Mouse (Mus musculus) heart, adult 2 months (tissue): ENCODE measurements around the gene Porcn.

ENCODE experiments used
- EP300 ChIP-seq: fragments of 200-500 bp; IDR thresholded peaks from 2 replicates; pipeline ENCODE4 v1.6.1; 2011; ENCODE audit warnings: low read depth, low read length, control low read depth; ENCODE audit not compliant: insufficient read depth
- POLR2A ChIP-seq: fragments of 200-500 bp; IDR thresholded peaks from 2 replicates; pipeline ENCODE4 v1.6.1; 2011; ENCODE audit warnings: mild to moderate bottlenecking, low read depth, low read length, control low read depth; ENCODE audit not compliant: insufficient read depth

- TF ChIP-seq EP300 (no peak), POLR2A (no peak)
Observed at GRCm38 (mm10) chrX:8179646-8180045, 26.7 kb downstream of the Porcn start.
